Mouse (Mus musculus): ENCODE measurements around the gene Irf4. TPM values are rescaled to one million over a fixed set of nuclear protein-coding genes. Genes with fewer than 3 reads are reported as not detected.
A peak's percentile ranks its signal among the peaks of the same experiment; 100 is the strongest.

Gene Irf4
- 6.6 and 7.4 TPM in 2 replicates for polyA plus RNA-seq (2012; rRNA removed)

GRCm38 (mm10) chr13:30749021-30749556, at the start of gene Irf4:
Gene Irf4, plus strand, starts transcription at chr13:30749226.
- peaks cover 27% of the 10 kb centered on the region for H3K4me1 ChIP-seq (replicated peaks; ENCODE audit: control insufficient read depth, insufficient read depth, low read length)
- DNase-seq = peak; percentile 79
- no peak within 1 kb of the TSS for H3K27ac ChIP-seq (ENCODE audit: control insufficient read depth, insufficient read depth, low read length)
- no peaks in the 10 kb centered on the region; the same call in 1 of the 2 replicates for H3K27me3 ChIP-seq (ENCODE audit: control insufficient read depth, insufficient read depth, low read length)
- 4% methylated on average over 21 of the region's 21 CpGs for WGBS
- no peak for TF ChIP-seq CTCF (IDR thresholded peaks at IDR 0.05; ENCODE audit: borderline replicate concordance, control insufficient read depth, extremely low read depth, insufficient read depth, low read length, poor library complexity)
- 0 out of 2 replicates have a peak, but pooled peaks have one; percentile 21 for TF ChIP-seq POLR2A (IDR thresholded peaks at IDR 0.05; ENCODE audit: control insufficient read depth, extremely low read depth, insufficient read depth, low read length, poor library complexity)
- peak within 1 kb of the TSS; percentile 51 for H3K4me3 ChIP-seq (ENCODE audit: control insufficient read depth, insufficient read depth, low read length)
- no peaks in the 10 kb centered on the region for H3K36me3 ChIP-seq (ENCODE audit: control insufficient read depth, insufficient read depth, low read length)

- 81% methylated on average over 5 of the region's 5 CpGs for WGBS
- Histone ChIP-seq H3K4me3 (ENCODE audit: control insufficient read depth, insufficient read depth, low read length) (no peak overlapping the region), H3K36me3 (ENCODE audit: control insufficient read depth, insufficient read depth, low read length) (no peaks in the 10 kb centered on the region), H3K27me3 (ENCODE audit: control insufficient read depth, insufficient read depth, low read length) (no peaks in the 10 kb centered on the region), H3K4me1 (replicated peaks; ENCODE audit: control insufficient read depth, insufficient read depth, low read length) (peaks cover 10% of the 10 kb centered on the region), H3K27ac (ENCODE audit: control insufficient read depth, insufficient read depth, low read length) (no peak overlapping the region)
- no peak for DNase-seq
- TF ChIP-seq CTCF (IDR thresholded peaks at IDR 0.05; ENCODE audit: borderline replicate concordance, control insufficient read depth, extremely low read depth, insufficient read depth, low read length, poor library complexity) (no peak), POLR2A (IDR thresholded peaks at IDR 0.05; ENCODE audit: control insufficient read depth, extremely low read depth, insufficient read depth, low read length, poor library complexity) (no peak)
Measured at GRCm38 (mm10) chr13:30702695-30703094, 46.3 kb upstream of the Irf4 start.

GRCm38 (mm10) chr13:30704246-30705095, 44.6 kb upstream of the Irf4 start:
- WGBS = 74% methylated on average over 8 of the region's 8 CpGs

GRCm38 (mm10) chr13:30711066-30711465, 38.0 kb upstream of the Irf4 start:
- H3K36me3 ChIP-seq (ENCODE audit: control insufficient read depth, insufficient read depth, low read length) = no peaks in the 10 kb centered on the region
- no peak for DNase-seq
- TF ChIP-seq POLR2A (IDR thresholded peaks at IDR 0.05; ENCODE audit: control insufficient read depth, extremely low read depth, insufficient read depth, low read length, poor library complexity) = no peak
- no peak for TF ChIP-seq CTCF (IDR thresholded peaks at IDR 0.05; ENCODE audit: borderline replicate concordance, control insufficient read depth, extremely low read depth, insufficient read depth, low read length, poor library complexity)
- H3K4me1 ChIP-seq (replicated peaks; ENCODE audit: control insufficient read depth, insufficient read depth, low read length) = peaks cover 4% of the 10 kb centered on the region; the same call in 1 of the 2 replicates
- no peaks in the 10 kb centered on the region for H3K27me3 ChIP-seq (ENCODE audit: control insufficient read depth, insufficient read depth, low read length)
- H3K4me3 ChIP-seq (ENCODE audit: control insufficient read depth, insufficient read depth, low read length) = no peak overlapping the region
- 96% methylated on average over 2 of the region's 2 CpGs for WGBS
- H3K27ac ChIP-seq (ENCODE audit: control insufficient read depth, insufficient read depth, low read length) = no peak overlapping the region

More at GRCm38 (mm10) chr13:30704246-30705095, 44.6 kb upstream of the Irf4 start:
- Histone ChIP-seq H3K4me3 (ENCODE audit: control insufficient read depth, insufficient read depth, low read length) (no peak overlapping the region), H3K4me1 (replicated peaks; ENCODE audit: control insufficient read depth, insufficient read depth, low read length) (peaks cover 10% of the 10 kb centered on the region), H3K27me3 (ENCODE audit: control insufficient read depth, insufficient read depth, low read length) (no peaks in the 10 kb centered on the region), H3K36me3 (ENCODE audit: control insufficient read depth, insufficient read depth, low read length) (no peaks in the 10 kb centered on the region), H3K27ac (ENCODE audit: control insufficient read depth, insufficient read depth, low read length) (no peak overlapping the region)
- DNase-seq = no peak
- TF ChIP-seq POLR2A (IDR thresholded peaks at IDR 0.05; ENCODE audit: control insufficient read depth, extremely low read depth, insufficient read depth, low read length, poor library complexity) = no peak
- TF ChIP-seq CTCF (IDR thresholded peaks at IDR 0.05; ENCODE audit: borderline replicate concordance, control insufficient read depth, extremely low read depth, insufficient read depth, low read length, poor library complexity) = no peak

- TF ChIP-seq POLR2A (IDR thresholded peaks at IDR 0.05; ENCODE audit: control insufficient read depth, extremely low read depth, insufficient read depth, low read length, poor library complexity) (no peak), CTCF (IDR thresholded peaks at IDR 0.05; ENCODE audit: borderline replicate concordance, control insufficient read depth, extremely low read depth, insufficient read depth, low read length, poor library complexity) (no peak)
- WGBS = 97% methylated on average over 3 of the region's 3 CpGs
Measured at GRCm38 (mm10) chr13:30711711-30712110, 37.3 kb upstream of the Irf4 start.

GRCm38 (mm10) chr13:30712280-30712679, 36.7 kb upstream of the Irf4 start:
- no peak for DNase-seq
- TF ChIP-seq CTCF (IDR thresholded peaks at IDR 0.05; ENCODE audit: borderline replicate concordance, control insufficient read depth, extremely low read depth, insufficient read depth, low read length, poor library complexity) (no peak), POLR2A (IDR thresholded peaks at IDR 0.05; ENCODE audit: control insufficient read depth, extremely low read depth, insufficient read depth, low read length, poor library complexity) (no peak)
- no peak overlapping the region for H3K27ac ChIP-seq (ENCODE audit: control insufficient read depth, insufficient read depth, low read length)
- 92% methylated on average over 6 of the region's 6 CpGs for whole genome bisulfite sequencing
- H3K27me3 ChIP-seq (ENCODE audit: control insufficient read depth, insufficient read depth, low read length) = no peaks in the 10 kb centered on the region
- no peak overlapping the region for H3K4me3 ChIP-seq (ENCODE audit: control insufficient read depth, insufficient read depth, low read length)
- H3K4me1 ChIP-seq (replicated peaks; ENCODE audit: control insufficient read depth, insufficient read depth, low read length) = peaks cover 8% of the 10 kb centered on the region; the same call in 1 of the 2 replicates
- H3K36me3 ChIP-seq (ENCODE audit: control insufficient read depth, insufficient read depth, low read length) = no peaks in the 10 kb centered on the region

More at GRCm38 (mm10) chr13:30711711-30712110, 37.3 kb upstream of the Irf4 start:
- Histone ChIP-seq H3K36me3 (ENCODE audit: control insufficient read depth, insufficient read depth, low read length) (no peaks in the 10 kb centered on the region), H3K27ac (ENCODE audit: control insufficient read depth, insufficient read depth, low read length) (no peak overlapping the region), H3K27me3 (ENCODE audit: control insufficient read depth, insufficient read depth, low read length) (no peaks in the 10 kb centered on the region), H3K4me3 (ENCODE audit: control insufficient read depth, insufficient read depth, low read length) (no peak overlapping the region), H3K4me1 (replicated peaks; ENCODE audit: control insufficient read depth, insufficient read depth, low read length) (peaks cover 4% of the 10 kb centered on the region; the same call in 1 of the 2 replicates)
- DNase-seq = no peak

Measured in thymus, adult 2 months (tissue).